Mouse (Mus musculus): ENCODE data around the gene Rhox3g.
"Not testable (repeated sequence)": the region's sequence is repeated elsewhere in the genome, so short reads cannot be mapped to it uniquely, and the experiment has no call there.

DNA sequence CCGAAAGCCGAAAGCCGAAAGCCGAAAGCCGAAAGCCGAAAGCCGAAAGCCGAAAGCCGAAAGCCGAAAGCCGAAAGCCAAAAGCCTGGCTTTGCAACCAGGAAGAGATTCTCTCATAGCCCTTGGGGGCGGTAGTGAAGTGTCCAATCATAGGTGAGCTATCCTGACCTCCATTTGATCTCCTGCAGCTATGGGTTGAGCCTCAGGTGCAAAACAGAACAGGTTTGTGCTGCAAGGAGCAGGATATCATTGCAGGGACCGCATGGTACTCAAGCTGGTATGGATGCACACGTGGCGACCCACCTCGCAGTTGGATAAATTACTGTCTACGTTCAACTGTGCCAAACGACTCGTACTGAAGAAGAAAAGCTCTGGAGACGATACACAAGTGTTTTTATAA lies 22.8 kb upstream of the Rhox3g start, which contains the start of gene Rhox4g:
- TF ChIP-seq POLR2A, CTCF (IDR thresholded peaks at IDR 0.05; ENCODE audit: extremely low read depth, insufficient read depth, low read length): not testable (repeated sequence)

All from cortical plate, adult 2 months (tissue).